Mouse (Mus musculus) myocyte (in vitro differentiated cells): ENCODE results near the gene Arl4a. TPM values are rescaled to one million over a fixed set of nuclear protein-coding genes. Genes with fewer than 3 reads are reported as not detected.
A peak's percentile ranks its signal among the peaks of the same experiment; 100 is the strongest.

Experiments used
- H3K27me3 ChIP-seq: one replicate; pipeline ENCODE4 v1.6.1; 2011; ENCODE audit not compliant: control insufficient read depth, insufficient read depth, insufficient read length
- H3K36me3 ChIP-seq: one replicate; pipeline ENCODE4 v1.6.1; 2011; ENCODE audit not compliant: control insufficient read depth, insufficient read depth
- H3K4me2 ChIP-seq: one replicate; pipeline ENCODE4 v1.6.1; 2011; ENCODE audit warnings: low read depth, control low read depth
- H3K4me3 ChIP-seq: one replicate; pipeline ENCODE4 v1.5.1; 2011; ENCODE audit warnings: mild to moderate bottlenecking, control low read depth, moderate library complexity
- H3K79me2 ChIP-seq: one replicate; pipeline ENCODE4 v1.6.1; 2011; ENCODE audit not compliant: control insufficient read depth, insufficient read depth
- H3ac ChIP-seq: one replicate; pipeline ENCODE4 v1.6.1; 2011; ENCODE audit not compliant: control insufficient read depth, insufficient read length
- CEBPB ChIP-seq: IDR thresholded peaks from 2 replicates; pipeline ENCODE4 v1.6.1; 2011; ENCODE audit warnings: mild to moderate bottlenecking, moderate library complexity; ENCODE audit not compliant: poor library complexity, insufficient read depth, severe bottlenecking
- E2F4 ChIP-seq: IDR thresholded peaks from one replicate; pipeline ENCODE4 v1.6.1; 2011; ENCODE audit warnings: mild to moderate bottlenecking, control low read depth, moderate library complexity; ENCODE audit not compliant: insufficient read depth
- MAX ChIP-seq: IDR thresholded peaks from one replicate; pipeline ENCODE4 v1.6.1; 2011; ENCODE audit warnings: low read depth, mild to moderate bottlenecking, control low read depth
- MYOD1 ChIP-seq, 3 experiments: IDR thresholded peaks; one replicate each; pipeline ENCODE4 v1.6.1; 2011; ENCODE audit warnings: control low read depth in 2 of 3, low read depth in 2 of 3, mild to moderate bottlenecking in 2 of 3, moderate library complexity in 1 of 3; ENCODE audit not compliant: insufficient read length in 2 of 3, control insufficient read depth in 1 of 3
- MYOG ChIP-seq, 3 experiments: IDR thresholded peaks; one replicate each; pipeline ENCODE4 v1.6.1; 2011; ENCODE audit warnings: control low read depth in 2 of 3, low read depth in 2 of 3, mild to moderate bottlenecking in 2 of 3; ENCODE audit not compliant: insufficient read length in 2 of 3, control insufficient read depth in 1 of 3, insufficient read depth in 1 of 3
- POLR2A ChIP-seq: IDR thresholded peaks from one replicate; pipeline ENCODE4 v1.6.1; 2011; ENCODE audit warnings: low read depth, mild to moderate bottlenecking, control low read depth, moderate library complexity; ENCODE audit not compliant: insufficient read length
- POLR2AphosphoS2 ChIP-seq: IDR thresholded peaks from one replicate; pipeline ENCODE4 v1.6.1; 2011; ENCODE audit warnings: low read depth, control low read depth; ENCODE audit not compliant: insufficient read length
- REST ChIP-seq: IDR thresholded peaks from one replicate; pipeline ENCODE4 v1.6.1; 2011; ENCODE audit warnings: mild to moderate bottlenecking, control low read depth, moderate library complexity; ENCODE audit not compliant: insufficient read depth, insufficient read length
- SRF ChIP-seq: IDR thresholded peaks from one replicate; pipeline ENCODE4 v1.6.1; 2011; ENCODE audit warnings: low read depth; ENCODE audit not compliant: control insufficient read depth, insufficient read length
- TCF12 ChIP-seq: IDR thresholded peaks from one replicate; pipeline ENCODE4 v1.6.1; 2011; ENCODE audit warnings: mild to moderate bottlenecking, control low read depth; ENCODE audit not compliant: poor library complexity, insufficient read depth, severe bottlenecking
- TCF3 ChIP-seq: IDR thresholded peaks from one replicate; pipeline ENCODE4 v1.6.1; 2011; ENCODE audit warnings: low read depth, control low read depth; ENCODE audit not compliant: insufficient read length
- USF1 ChIP-seq: IDR thresholded peaks from one replicate; pipeline ENCODE4 v1.6.1; 2011; ENCODE audit warnings: low read depth, mild to moderate bottlenecking, control low read depth, moderate library complexity
- polyA plus RNA-seq: library from polyadenylated mRNA; unstranded; fragments of >200 nt; fragmentation: generic; extraction: Trizol; gene quantifications from one replicate; pipeline ENCODE4 v1.2.1, GENCODE M21; 2012; ENCODE audit warnings: missing spikeins

The Arl4a gene
- polyA plus RNA-seq, 1 experiment = 22.8 TPM

- H3K4me2 ChIP-seq = no peak overlapping the region
- no peak overlapping the region for H3ac ChIP-seq
- no peaks in the 10 kb centered on the region for H3K27me3 ChIP-seq
- H3K36me3 ChIP-seq = no peaks in the 10 kb centered on the region
- H3K4me3 ChIP-seq = no peak overlapping the region
- no peak for TF ChIP-seq TCF3
- no peak for TF ChIP-seq MYOG (IDR thresholded peaks at IDR 0.05; ENCODE audit: control insufficient read depth in 1 of 3, insufficient read depth in 1 of 3, insufficient read length in 2 of 3, low read depth in 2 of 3)
- no peak for TF ChIP-seq USF1
- no peak for TF ChIP-seq CEBPB
- no peaks in the 10 kb centered on the region for H3K79me2 ChIP-seq
These were observed 9.2 kb upstream of the Arl4a start for GRCm38 (mm10) chr12:40047024-40047423.

GRCm38 (mm10) chr12:40043816-40044585, 6.2 kb upstream of the Arl4a start:
- H3ac ChIP-seq = no peak overlapping the region
- no peak overlapping the region for H3K4me2 ChIP-seq
- no peaks in the 10 kb centered on the region for H3K79me2 ChIP-seq
- H3K36me3 ChIP-seq = no peaks in the 10 kb centered on the region
- no peak overlapping the region for H3K4me3 ChIP-seq
- no peak for TF ChIP-seq POLR2A
- no peak for TF ChIP-seq REST
- TF ChIP-seq TCF3 = no peak
- TF ChIP-seq MAX = no peak
- TF ChIP-seq TCF12 = no peak
- TF ChIP-seq E2F4 = no peak
- no peak for TF ChIP-seq CEBPB
- no peak for TF ChIP-seq SRF
- no peak for TF ChIP-seq MYOD1 (IDR thresholded peaks at IDR 0.05; ENCODE audit: control insufficient read depth in 1 of 3, insufficient read length in 2 of 3, low read depth in 2 of 3)
- TF ChIP-seq USF1 = no peak
- no peaks in the 10 kb centered on the region for H3K27me3 ChIP-seq

- Histone ChIP-seq H3K4me3 (no peak overlapping the region), H3K79me2 (peaks cover 12% of the 10 kb centered on the region), H3K4me2 (no peak overlapping the region), H3ac (no peak overlapping the region), H3K36me3 (no peaks in the 10 kb centered on the region), H3K27me3 (no peaks in the 10 kb centered on the region)
- no peak for TF ChIP-seq SRF
- TF ChIP-seq CEBPB = no peak
- no peak for TF ChIP-seq MYOG (IDR thresholded peaks at IDR 0.05; ENCODE audit: control insufficient read depth in 1 of 3, insufficient read depth in 1 of 3, insufficient read length in 2 of 3, low read depth in 2 of 3)
- TF ChIP-seq POLR2A = no peak
- no peak for TF ChIP-seq POLR2AphosphoS2
- TF ChIP-seq USF1 = no peak
- TF ChIP-seq REST = no peak
- TF ChIP-seq TCF3 = no peak
- TF ChIP-seq MAX = no peak
- TF ChIP-seq TCF12 = no peak
- TF ChIP-seq MYOD1 (IDR thresholded peaks at IDR 0.05; ENCODE audit: control insufficient read depth in 1 of 3, insufficient read length in 2 of 3, low read depth in 2 of 3) = no peak
- no peak for TF ChIP-seq E2F4
These were observed 2.2 kb upstream of the Arl4a start for GRCm38 (mm10) chr12:40040067-40040466.

GRCm38 (mm10) chr12:40037226-40037813, 505 bp downstream of the Arl4a start:
- Histone ChIP-seq H3K27me3 (no peaks in the 10 kb centered on the region), H3ac (peak overlapping the region; percentile 53), H3K36me3 (no peaks in the 10 kb centered on the region), H3K4me3 (peak overlapping the region; percentile 40), H3K79me2 (peaks cover 20% of the 10 kb centered on the region), H3K4me2 (peak overlapping the region; percentile 64)
- TF ChIP-seq REST (no peak), POLR2A (peak; percentile 95), CEBPB (no peak), POLR2AphosphoS2 (peak; percentile 98), E2F4 (no peak), MYOG (IDR thresholded peaks at IDR 0.05; ENCODE audit: control insufficient read depth in 1 of 3, insufficient read depth in 1 of 3, insufficient read length in 2 of 3, low read depth in 2 of 3) (peak in 2 of 3 experiments; percentile 85 to 88), SRF (peak; percentile 83), MYOD1 (IDR thresholded peaks at IDR 0.05; ENCODE audit: control insufficient read depth in 1 of 3, insufficient read length in 2 of 3, low read depth in 2 of 3) (peak in 2 of 3 experiments; percentile 92 to 93)

GRCm38 (mm10) chr12:40036666-40037065, 1.2 kb downstream of the Arl4a start:
- peak overlapping the region; percentile 53 for H3ac ChIP-seq
- peak overlapping the region; percentile 64 for H3K4me2 ChIP-seq
- no peaks in the 10 kb centered on the region for H3K36me3 ChIP-seq
- peaks cover 20% of the 10 kb centered on the region for H3K79me2 ChIP-seq
- no peaks in the 10 kb centered on the region for H3K27me3 ChIP-seq
- H3K4me3 ChIP-seq = peak overlapping the region; percentile 40
- TF ChIP-seq MYOD1 (IDR thresholded peaks at IDR 0.05; ENCODE audit: control insufficient read depth in 1 of 3, insufficient read length in 2 of 3, low read depth in 2 of 3) (no peak), TCF12 (no peak), MAX (no peak), REST (no peak), POLR2AphosphoS2 (no peak), USF1 (no peak), POLR2A (no peak), MYOG (IDR thresholded peaks at IDR 0.05; ENCODE audit: control insufficient read depth in 1 of 3, insufficient read depth in 1 of 3, insufficient read length in 2 of 3, low read depth in 2 of 3) (no peak), SRF (no peak), E2F4 (no peak), CEBPB (no peak), TCF3 (no peak)
